Mouse (Mus musculus) hindbrain, embryonic 16.5 days (tissue): Measurements from ENCODE around the gene Tenm3. TPM values are rescaled to one million over a fixed set of nuclear protein-coding genes. Genes with fewer than 3 reads are reported as not detected.

Source experiments
- ATAC-seq: fragments of 200-750 bp; cut with Nextera tagmentation; 2 replicates; pipeline ENCODE4 v1.8.0; 2017; ENCODE audit warnings: moderate TSS enrichment, moderate library complexity
- H3K27ac ChIP-seq: fragments of 300-500 bp; sonication (generic); 2 replicates; pipeline ENCODE4 v1.5.1; 2014; ENCODE audit warnings: low read depth, mild to moderate bottlenecking, control low read depth, low read length, moderate library complexity
- H3K27me3 ChIP-seq: fragments of 300-500 bp; sonication (generic); replicated peaks from 2 replicates; pipeline ENCODE4 v1.6.1; 2014; ENCODE audit warnings: low read length; ENCODE audit not compliant: control insufficient read depth, insufficient read depth
- H3K36me3 ChIP-seq: fragments of 300-500 bp; sonication (generic); 2 replicates; pipeline ENCODE4 v1.6.1; 2014; ENCODE audit warnings: mild to moderate bottlenecking, low read length, moderate library complexity, mixed read lengths; ENCODE audit not compliant: control insufficient read depth, insufficient read depth
- H3K4me1 ChIP-seq: fragments of 300-500 bp; sonication (generic); 2 replicates; pipeline ENCODE4 v1.6.1; 2014; ENCODE audit warnings: low read depth, low read length; ENCODE audit not compliant: control insufficient read depth, insufficient read depth
- H3K4me2 ChIP-seq: fragments of 300-500 bp; sonication (generic); 2 replicates; pipeline ENCODE4 v1.6.1; 2014; ENCODE audit warnings: mild to moderate bottlenecking, low read length, control low read depth, moderate library complexity
- H3K4me3 ChIP-seq: fragments of 300-500 bp; sonication (generic); 2 replicates; pipeline ENCODE4 v1.5.1; 2014; ENCODE audit warnings: mild to moderate bottlenecking, low read length, control low read depth, moderate library complexity
- H3K9ac ChIP-seq: fragments of 300-500 bp; sonication (generic); 2 replicates; pipeline ENCODE4 v1.6.1; 2014; ENCODE audit warnings: low read depth, mild to moderate bottlenecking, control low read depth, low read length, moderate library complexity
- H3K9me3 ChIP-seq: fragments of 300-500 bp; sonication (generic); 2 replicates; pipeline ENCODE4 v1.6.1; 2014; ENCODE audit warnings: mild to moderate bottlenecking, low read length, moderate library complexity; ENCODE audit not compliant: control insufficient read depth
- WGBS: fragments of 180-500 bp; shearing (Covaris S2); extraction: QIAGEN DNeasy Blood & Tissue Kit; methylation state at CpG from one replicate; pipeline ENCODE4 v1.1.7; 2014; 5-methylcytosine and 5-hydroxymethylcytosine counted together
- polyA plus RNA-seq: library from polyadenylated mRNA; unstranded; fragments of >200 nt; fragmentation: Nextera tagmentation; extraction: Ambion mirVana; gene quantifications from 2 replicates; pipeline ENCODE4 v1.2.1, GENCODE M21; 2015

Tenm3 gene
- polyA plus RNA-seq, 1 experiment from 2014 or later = 24.2 TPM

DNA sequence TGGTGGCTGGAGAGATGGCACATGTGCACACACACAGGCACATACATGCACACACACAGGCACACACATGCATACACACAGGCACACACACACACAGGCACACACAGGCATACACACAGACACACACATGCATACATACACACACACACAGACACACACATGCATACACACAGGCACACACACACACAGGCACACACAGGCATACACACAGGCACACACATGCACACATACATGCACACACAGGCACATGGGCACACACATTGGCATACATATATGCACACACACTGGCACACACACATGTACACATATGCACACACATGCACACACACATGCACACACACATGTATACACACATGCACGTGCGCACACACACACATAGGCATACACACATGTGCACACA, 271.4 kb downstream of the Tenm3 start:
- Histone ChIP-seq H3K4me1 (no peaks in the 10 kb centered on the region), H3K4me2 (no peak overlapping the region), H3K36me3 (no peaks in the 10 kb centered on the region), H3K27ac (no peak overlapping the region), H3K4me3 (no peak overlapping the region), H3K27me3 (no peaks in the 10 kb centered on the region), H3K9me3 (no peaks in the 10 kb centered on the region), H3K9ac (no peak overlapping the region)
- 97% methylated on average over 2 of the region's 2 CpGs for WGBS
- ATAC-seq = 0 out of 2 replicates have a peak, but pooled peaks have one; percentile 42

GRCm38 (mm10) chr8:48568608-48569007, 275.1 kb downstream of the Tenm3 start:
- Histone ChIP-seq H3K9ac (no peak overlapping the region), H3K9me3 (no peaks in the 10 kb centered on the region), H3K4me1 (no peaks in the 10 kb centered on the region), H3K36me3 (no peaks in the 10 kb centered on the region), H3K4me2 (no peak overlapping the region), H3K27me3 (no peaks in the 10 kb centered on the region), H3K4me3 (no peak overlapping the region), H3K27ac (no peak overlapping the region)
- 48% methylated on average over 4 of the region's 4 CpGs for WGBS
- no peak for ATAC-seq

- no peak overlapping the region for H3K4me3 ChIP-seq
- no peak overlapping the region for H3K9ac ChIP-seq
- H3K4me1 ChIP-seq = no peaks in the 10 kb centered on the region
- no peaks in the 10 kb centered on the region for H3K36me3 ChIP-seq
- no peaks in the 10 kb centered on the region for H3K9me3 ChIP-seq
- no peak overlapping the region for H3K4me2 ChIP-seq
- 56% methylated on average over 10 of the region's 10 CpGs for WGBS
- no peak overlapping the region for H3K27ac ChIP-seq
- ATAC-seq = peak; percentile 65
- H3K27me3 ChIP-seq = no peaks in the 10 kb centered on the region
Observed at GRCm38 (mm10) chr8:48567929-48568607, 275.7 kb downstream of the Tenm3 start.

- ATAC-seq = no peak
- Histone ChIP-seq H3K27ac (no peak overlapping the region), H3K36me3 (no peaks in the 10 kb centered on the region), H3K9ac (no peak overlapping the region), H3K4me3 (no peak overlapping the region), H3K9me3 (no peaks in the 10 kb centered on the region), H3K27me3 (no peaks in the 10 kb centered on the region), H3K4me1 (no peaks in the 10 kb centered on the region), H3K4me2 (no peak overlapping the region)
- 82% methylated on average over 9 of the region's 9 CpGs for WGBS
Observed at GRCm38 (mm10) chr8:48560227-48560626, 283.5 kb downstream of the Tenm3 start.

DNA sequence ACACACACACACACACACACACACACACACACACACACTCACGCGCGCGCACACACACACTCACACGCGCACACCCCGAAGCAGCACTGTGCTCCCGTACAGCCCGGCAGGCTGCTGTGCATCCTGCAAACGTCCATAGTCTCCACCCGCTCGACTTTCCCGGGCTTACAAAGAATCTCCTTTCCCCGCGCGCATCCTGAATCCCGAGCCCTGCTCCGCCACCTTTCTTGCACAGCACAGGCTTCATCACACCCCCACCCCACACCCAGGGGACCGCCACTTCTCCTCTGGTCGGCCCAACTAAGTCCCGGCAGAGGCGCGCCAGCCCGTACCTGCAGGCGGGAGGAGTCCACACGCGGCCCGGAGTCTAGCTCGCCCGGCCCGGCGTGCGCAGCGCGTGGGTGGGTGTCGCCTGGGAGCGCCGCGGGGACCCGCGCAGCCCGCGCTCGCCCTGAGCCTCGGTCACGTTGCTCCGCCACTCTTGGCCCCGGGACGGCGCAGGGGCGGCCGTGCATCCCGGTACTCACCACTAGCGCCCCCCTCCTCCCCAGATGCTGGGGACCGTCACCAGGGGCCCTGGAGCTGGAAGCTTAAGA, 288.1 kb downstream of the Tenm3 start:
- peak overlapping the region; percentile 93 for H3K4me2 ChIP-seq
- under 1% methylated on average over 55 of the region's 55 CpGs for WGBS
- peak overlapping the region; percentile 91 for H3K4me3 ChIP-seq
- no peaks in the 10 kb centered on the region for H3K36me3 ChIP-seq
- H3K27me3 ChIP-seq = no peaks in the 10 kb centered on the region
- H3K9ac ChIP-seq = peak overlapping the region; percentile 88
- peak; percentile 88 for ATAC-seq
- 0 out of 2 replicates have a peak, but pooled peaks cover 4% of the 10 kb centered on the region for H3K4me1 ChIP-seq
- H3K9me3 ChIP-seq = no peaks in the 10 kb centered on the region
- peak overlapping the region; percentile 95 for H3K27ac ChIP-seq

- peak; percentile 96 for ATAC-seq
- no peaks in the 10 kb centered on the region for H3K27me3 ChIP-seq
- H3K36me3 ChIP-seq = no peaks in the 10 kb centered on the region
- H3K4me2 ChIP-seq = peak overlapping the region; percentile 93
- H3K4me1 ChIP-seq = 0 out of 2 replicates have a peak, but pooled peaks cover 4% of the 10 kb centered on the region
- no peaks in the 10 kb centered on the region for H3K9me3 ChIP-seq
- H3K27ac ChIP-seq = peak overlapping the region; percentile 95
- H3K4me3 ChIP-seq = peak overlapping the region; percentile 91
- peak overlapping the region; percentile 88 for H3K9ac ChIP-seq
- 0% methylated on average over 73 of the region's 86 CpGs for whole genome bisulfite sequencing
Observed at GRCm38 (mm10) chr8:48554762-48555545, 288.8 kb downstream of the Tenm3 start.

DNA sequence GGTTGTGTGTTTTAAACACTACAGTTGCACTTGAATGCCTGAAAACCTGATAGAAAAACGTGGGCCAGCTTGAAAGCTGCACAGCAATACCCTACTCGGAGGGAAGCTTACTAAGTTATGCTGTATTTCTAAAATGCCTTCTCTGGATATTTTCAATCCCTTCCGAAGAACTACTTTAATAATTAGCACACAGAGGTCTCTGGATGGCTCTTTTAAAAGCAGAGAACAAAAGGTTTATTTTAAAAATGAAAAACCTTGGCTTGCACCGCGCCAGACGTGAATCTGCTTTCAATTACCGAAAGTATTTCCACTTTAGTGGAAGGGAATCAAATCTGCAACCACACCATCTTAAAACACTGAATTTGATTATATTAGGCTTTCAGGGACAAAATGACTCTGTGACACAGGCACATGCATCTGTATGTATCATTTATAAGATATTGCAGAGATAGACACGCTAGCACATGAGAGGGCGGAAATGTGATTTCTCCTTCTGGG, 289.9 kb downstream of the Tenm3 start:
- H3K4me1 ChIP-seq = 0 out of 2 replicates have a peak, but pooled peaks cover 4% of the 10 kb centered on the region
- ATAC-seq = no peak
- peak overlapping the region; percentile 40 for H3K27ac ChIP-seq
- H3K9ac ChIP-seq = peak overlapping the region; percentile 51
- peak overlapping the region; percentile 93 for H3K4me2 ChIP-seq
- WGBS = 3% methylated on average over 9 of the region's 9 CpGs
- no peaks in the 10 kb centered on the region for H3K36me3 ChIP-seq
- no peaks in the 10 kb centered on the region for H3K9me3 ChIP-seq
- H3K4me3 ChIP-seq = peak overlapping the region; percentile 91
- no peaks in the 10 kb centered on the region for H3K27me3 ChIP-seq

DNA sequence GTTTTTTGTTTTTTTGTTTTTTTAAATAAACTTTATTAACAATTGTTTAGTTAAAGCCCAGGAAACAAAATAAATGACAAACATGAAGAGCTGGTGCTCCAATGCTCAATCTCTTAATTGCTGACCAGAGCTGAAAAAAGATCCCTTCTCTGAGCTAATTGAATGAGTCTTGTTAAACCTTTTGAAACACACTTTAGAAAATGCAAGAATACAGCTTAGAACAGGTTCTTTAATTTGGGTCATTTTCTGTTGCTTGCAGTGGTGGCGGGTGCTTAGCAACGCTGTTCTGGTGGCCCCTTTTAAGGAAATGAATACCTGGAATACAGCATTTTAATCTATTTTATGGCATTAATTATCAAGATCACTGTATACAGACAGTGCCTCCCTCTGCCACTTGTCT, 291.4 kb downstream of the Tenm3 start:
- no peak overlapping the region for H3K27ac ChIP-seq
- no peak overlapping the region for H3K9ac ChIP-seq
- H3K27me3 ChIP-seq = no peaks in the 10 kb centered on the region
- H3K4me2 ChIP-seq = peak overlapping the region; percentile 38; the same call in 1 of the 2 replicates
- H3K4me1 ChIP-seq = 0 out of 2 replicates have a peak, but pooled peaks cover 4% of the 10 kb centered on the region
- 43% methylated on average over 2 of the region's 2 CpGs for WGBS
- no peaks in the 10 kb centered on the region for H3K9me3 ChIP-seq
- H3K4me3 ChIP-seq = no peak overlapping the region
- ATAC-seq = no peak
- no peaks in the 10 kb centered on the region for H3K36me3 ChIP-seq

- Histone ChIP-seq H3K4me2 (peak overlapping the region; percentile 25; the same call in 1 of the 2 replicates), H3K36me3 (no peaks in the 10 kb centered on the region), H3K27ac (no peak overlapping the region), H3K27me3 (no peaks in the 10 kb centered on the region), H3K4me3 (no peak overlapping the region), H3K4me1 (0 out of 2 replicates have a peak, but pooled peaks cover 4% of the 10 kb centered on the region), H3K9me3 (no peaks in the 10 kb centered on the region), H3K9ac (no peak overlapping the region)
- ATAC-seq = no peak
- WGBS = 76% methylated on average over 5 of the region's 5 CpGs
Observed at GRCm38 (mm10) chr8:48551370-48551769, 292.4 kb downstream of the Tenm3 start.
